Mouse (Mus musculus): Measurements from ENCODE around the gene C1ql1. TPM values are rescaled to one million over a fixed set of nuclear protein-coding genes. Genes with fewer than 3 reads are reported as not detected.
"Not testable (repeated sequence)": the region's sequence is repeated elsewhere in the genome, so short reads cannot be mapped to it uniquely, and the experiment has no call there.

Gene C1ql1
- polyA plus RNA-seq, 1 experiment from 2014 or later = 1.4 TPM

- Histone ChIP-seq H3K27me3 (replicated peaks; ENCODE audit: control insufficient read depth, insufficient read depth, low read length) (peaks cover 5% of the 10 kb centered on the region), H3K4me3 (replicated peaks; ENCODE audit: low read length) (no peak overlapping the region), H3K27ac (ENCODE audit: low read length) (no peak overlapping the region), H3K9ac (replicated peaks; ENCODE audit: low read depth, low read length) (no peak overlapping the region), H3K4me2 (ENCODE audit: low read length) (no peak overlapping the region), H3K36me3 (ENCODE audit: control insufficient read depth, insufficient read depth) (no peaks in the 10 kb centered on the region), H3K4me1 (replicated peaks; ENCODE audit: control insufficient read depth, insufficient read depth, low read length) (peaks cover 4% of the 10 kb centered on the region; the same call in 1 of the 2 replicates), H3K9me3 (ENCODE audit: control insufficient read depth, low read length) (no peaks in the 10 kb centered on the region)
- no peak for ATAC-seq
- WGBS = 92% methylated on average over 9 of the region's 9 CpGs
These were observed 37.6 kb upstream of the C1ql1 start for GRCm38 (mm10) chr11:102984086-102984485.

GRCm38 (mm10) chr11:102981151-102981890 lies 34.8 kb upstream of the C1ql1 start:
- ATAC-seq = no peak
- WGBS = 70% methylated on average over 10 of the region's 10 CpGs
- Histone ChIP-seq H3K27me3 (replicated peaks; ENCODE audit: control insufficient read depth, insufficient read depth, low read length) (no peaks in the 10 kb centered on the region), H3K4me1 (replicated peaks; ENCODE audit: control insufficient read depth, insufficient read depth, low read length) (peaks cover 4% of the 10 kb centered on the region; the same call in 1 of the 2 replicates), H3K27ac (ENCODE audit: low read length) (no peak overlapping the region), H3K9me3 (ENCODE audit: control insufficient read depth, low read length) (no peaks in the 10 kb centered on the region), H3K4me2 (ENCODE audit: low read length) (no peak overlapping the region), H3K9ac (replicated peaks; ENCODE audit: low read depth, low read length) (no peak overlapping the region), H3K36me3 (ENCODE audit: control insufficient read depth, insufficient read depth) (no peaks in the 10 kb centered on the region), H3K4me3 (replicated peaks; ENCODE audit: low read length) (no peak overlapping the region)

GRCm38 (mm10) chr11:102978052-102978666 lies 31.7 kb upstream of the C1ql1 start:
- Histone ChIP-seq H3K4me1 (replicated peaks; ENCODE audit: control insufficient read depth, insufficient read depth, low read length) (no peaks in the 10 kb centered on the region), H3K9me3 (ENCODE audit: control insufficient read depth, low read length) (no peaks in the 10 kb centered on the region), H3K4me2 (ENCODE audit: low read length) (no peak overlapping the region), H3K9ac (replicated peaks; ENCODE audit: low read depth, low read length) (no peak overlapping the region), H3K36me3 (ENCODE audit: control insufficient read depth, insufficient read depth) (no peaks in the 10 kb centered on the region), H3K27ac (ENCODE audit: low read length) (no peak overlapping the region), H3K27me3 (replicated peaks; ENCODE audit: control insufficient read depth, insufficient read depth, low read length) (no peaks in the 10 kb centered on the region), H3K4me3 (replicated peaks; ENCODE audit: low read length) (no peak overlapping the region)
- WGBS = 44% methylated on average over 6 of the region's 6 CpGs
- no peak for ATAC-seq

- H3K4me2 ChIP-seq (ENCODE audit: low read length); H3K9me3 ChIP-seq (ENCODE audit: control insufficient read depth, low read length); H3K9ac ChIP-seq (replicated peaks; ENCODE audit: low read depth, low read length); ATAC-seq; H3K27me3 ChIP-seq (replicated peaks; ENCODE audit: control insufficient read depth, insufficient read depth, low read length); H3K27ac ChIP-seq (ENCODE audit: low read length); H3K4me3 ChIP-seq (replicated peaks; ENCODE audit: low read length); H3K4me1 ChIP-seq (replicated peaks; ENCODE audit: control insufficient read depth, insufficient read depth, low read length); H3K36me3 ChIP-seq (ENCODE audit: control insufficient read depth, insufficient read depth): not testable (repeated sequence)
- 86% methylated on average over 9 of the region's 9 CpGs for WGBS
These were observed 29.5 kb upstream of the C1ql1 start for GRCm38 (mm10) chr11:102975966-102976365.

- Histone ChIP-seq H3K9ac (replicated peaks; ENCODE audit: low read depth, low read length) (no peak overlapping the region), H3K27me3 (replicated peaks; ENCODE audit: control insufficient read depth, insufficient read depth, low read length) (no peaks in the 10 kb centered on the region), H3K36me3 (ENCODE audit: control insufficient read depth, insufficient read depth) (no peaks in the 10 kb centered on the region), H3K9me3 (ENCODE audit: control insufficient read depth, low read length) (no peaks in the 10 kb centered on the region), H3K27ac (ENCODE audit: low read length) (no peak overlapping the region), H3K4me2 (ENCODE audit: low read length) (no peak overlapping the region), H3K4me1 (replicated peaks; ENCODE audit: control insufficient read depth, insufficient read depth, low read length) (no peaks in the 10 kb centered on the region), H3K4me3 (replicated peaks; ENCODE audit: low read length) (no peak overlapping the region)
- no peak for ATAC-seq
- 62% methylated on average over 1 of the region's 1 CpGs for whole genome bisulfite sequencing
These were observed 25.8 kb upstream of the C1ql1 start for GRCm38 (mm10) chr11:102972326-102972725.

GRCm38 (mm10) chr11:102971604-102972003 lies 25.1 kb upstream of the C1ql1 start:
- H3K9ac ChIP-seq (replicated peaks; ENCODE audit: low read depth, low read length) = no peak overlapping the region
- no peaks in the 10 kb centered on the region for H3K9me3 ChIP-seq (ENCODE audit: control insufficient read depth, low read length)
- H3K4me3 ChIP-seq (replicated peaks; ENCODE audit: low read length) = no peak overlapping the region
- ATAC-seq = no peak
- no peaks in the 10 kb centered on the region for H3K4me1 ChIP-seq (replicated peaks; ENCODE audit: control insufficient read depth, insufficient read depth, low read length)
- H3K27ac ChIP-seq (ENCODE audit: low read length) = no peak overlapping the region
- H3K4me2 ChIP-seq (ENCODE audit: low read length) = no peak overlapping the region
- H3K27me3 ChIP-seq (replicated peaks; ENCODE audit: control insufficient read depth, insufficient read depth, low read length) = no peaks in the 10 kb centered on the region
- 51% methylated on average over 5 of the region's 5 CpGs for WGBS
- H3K36me3 ChIP-seq (ENCODE audit: control insufficient read depth, insufficient read depth) = no peaks in the 10 kb centered on the region

GRCm38 (mm10) chr11:102964547-102965091 lies 18.1 kb upstream of the C1ql1 start:
- no peak overlapping the region for H3K9ac ChIP-seq (replicated peaks; ENCODE audit: low read depth, low read length)
- no peaks in the 10 kb centered on the region for H3K27me3 ChIP-seq (replicated peaks; ENCODE audit: control insufficient read depth, insufficient read depth, low read length)
- H3K9me3 ChIP-seq (ENCODE audit: control insufficient read depth, low read length) = no peaks in the 10 kb centered on the region
- no peak overlapping the region for H3K27ac ChIP-seq (ENCODE audit: low read length)
- peak; percentile 34; the same call in 1 of the 2 replicates for ATAC-seq
- WGBS = 61% methylated on average over 16 of the region's 16 CpGs
- H3K36me3 ChIP-seq (ENCODE audit: control insufficient read depth, insufficient read depth) = no peaks in the 10 kb centered on the region
- no peak overlapping the region for H3K4me2 ChIP-seq (ENCODE audit: low read length)
- H3K4me3 ChIP-seq (replicated peaks; ENCODE audit: low read length) = no peak overlapping the region
- H3K4me1 ChIP-seq (replicated peaks; ENCODE audit: control insufficient read depth, insufficient read depth, low read length) = peaks cover 15% of the 10 kb centered on the region

GRCm38 (mm10) chr11:102963855-102964546 lies 17.5 kb upstream of the C1ql1 start:
- Histone ChIP-seq H3K9me3 (ENCODE audit: control insufficient read depth, low read length) (no peaks in the 10 kb centered on the region), H3K4me1 (replicated peaks; ENCODE audit: control insufficient read depth, insufficient read depth, low read length) (peaks cover 15% of the 10 kb centered on the region), H3K4me3 (replicated peaks; ENCODE audit: low read length) (no peak overlapping the region), H3K4me2 (ENCODE audit: low read length) (peak overlapping the region; percentile 47), H3K27me3 (replicated peaks; ENCODE audit: control insufficient read depth, insufficient read depth, low read length) (no peaks in the 10 kb centered on the region), H3K36me3 (ENCODE audit: control insufficient read depth, insufficient read depth) (no peaks in the 10 kb centered on the region), H3K27ac (ENCODE audit: low read length) (peak overlapping the region; percentile 52; the same call in 1 of the 2 replicates), H3K9ac (replicated peaks; ENCODE audit: low read depth, low read length) (peak overlapping the region; percentile 44)
- 12% methylated on average over 24 of the region's 24 CpGs for WGBS
- ATAC-seq = peak; percentile 50

GRCm38 (mm10) chr11:102963246-102963854 lies 16.9 kb upstream of the C1ql1 start:
- Histone ChIP-seq H3K4me3 (replicated peaks; ENCODE audit: low read length) (peak overlapping the region; percentile 22; the same call in 1 of the 2 replicates), H3K9me3 (ENCODE audit: control insufficient read depth, low read length) (no peaks in the 10 kb centered on the region), H3K27ac (ENCODE audit: low read length) (peak overlapping the region; percentile 52), H3K9ac (replicated peaks; ENCODE audit: low read depth, low read length) (peak overlapping the region; percentile 44), H3K27me3 (replicated peaks; ENCODE audit: control insufficient read depth, insufficient read depth, low read length) (no peaks in the 10 kb centered on the region), H3K4me1 (replicated peaks; ENCODE audit: control insufficient read depth, insufficient read depth, low read length) (peaks cover 15% of the 10 kb centered on the region), H3K4me2 (ENCODE audit: low read length) (peak overlapping the region; percentile 47), H3K36me3 (ENCODE audit: control insufficient read depth, insufficient read depth) (no peaks in the 10 kb centered on the region)
- WGBS = 2% methylated on average over 16 of the region's 16 CpGs
- peak; percentile 57 for ATAC-seq
